Mouse (Mus musculus) ES-Bruce4 (cell line): Measurements from ENCODE around the gene Olfr98. TPM values are rescaled to one million over a fixed set of nuclear protein-coding genes. Genes with fewer than 3 reads are reported as not detected.

Source experiments
- H3K27ac ChIP-seq: 2 replicates; pipeline ENCODE4 v1.5.1; 2012; ENCODE audit warnings: low read length, inconsistent platforms; ENCODE audit not compliant: insufficient read depth
- H3K27me3 ChIP-seq: 2 replicates; pipeline ENCODE4 v1.6.1; 2012; ENCODE audit warnings: mild to moderate bottlenecking, low read length, inconsistent platforms; ENCODE audit not compliant: control insufficient read depth, poor library complexity, insufficient read depth, severe bottlenecking
- H3K36me3 ChIP-seq: 2 replicates; pipeline ENCODE4 v1.6.1; 2012; ENCODE audit warnings: inconsistent platforms, mild to moderate bottlenecking, low read length, moderate library complexity; ENCODE audit not compliant: control insufficient read depth, poor library complexity, insufficient read depth, severe bottlenecking
- H3K4me1 ChIP-seq: one replicate; pipeline ENCODE4 v1.8.1; 2011; ENCODE audit warnings: low read length; ENCODE audit not compliant: control insufficient read depth, insufficient read depth
- H3K4me3 ChIP-seq: 2 replicates; pipeline ENCODE4 v1.5.1; 2011; ENCODE audit warnings: low read depth, mild to moderate bottlenecking, low read length
- H3K9ac ChIP-seq: 2 replicates; pipeline ENCODE4 v1.6.1; 2012; ENCODE audit warnings: low read depth, mild to moderate bottlenecking, inconsistent platforms; ENCODE audit not compliant: poor library complexity, severe bottlenecking
- H3K9me3 ChIP-seq: replicated peaks from 2 replicates; pipeline ENCODE4 v1.6.1; 2012; ENCODE audit warnings: mild to moderate bottlenecking, low read length, inconsistent platforms; ENCODE audit not compliant: control insufficient read depth, poor library complexity, insufficient read depth, severe bottlenecking
- CTCF ChIP-seq: IDR thresholded peaks from one replicate; pipeline ENCODE4 v1.8.1; 2011; ENCODE audit warnings: low read depth, low read length
- EP300 ChIP-seq: IDR thresholded peaks from 2 replicates; pipeline ENCODE4 v1.6.1; 2011; ENCODE audit warnings: low read depth, low read length; ENCODE audit not compliant: insufficient read depth
- POLR2A ChIP-seq: IDR thresholded peaks from one replicate; pipeline ENCODE4 v1.8.1; 2011; ENCODE audit warnings: low read length; ENCODE audit not compliant: insufficient read depth
- polyA plus RNA-seq: library from polyadenylated mRNA; stranded (reverse); fragments of >200 nt; gene quantifications from 2 replicates; pipeline ENCODE4 v1.2.4, GENCODE M21; 2011; ENCODE audit warnings: low read depth; ENCODE audit not compliant: missing spikeins, insufficient read depth, insufficient read length

Olfr98 gene
- polyA plus RNA-seq: not detected in 2 replicates

GRCm38 (mm10) chr17:37263626-37264025, at the start of gene Olfr98:
TSS of gene Olfr98 (minus strand) at chr17:37263749.
- Histone ChIP-seq H3K36me3 (no peaks in the 10 kb centered on the region), H3K9ac (no peak within 1 kb of the TSS), H3K9me3 (no peaks in the 10 kb centered on the region), H3K4me1 (no peaks in the 10 kb centered on the region), H3K4me3 (no peak within 1 kb of the TSS), H3K27ac (no peak within 1 kb of the TSS), H3K27me3 (no peaks in the 10 kb centered on the region)
- TF ChIP-seq POLR2A: no peak

DNA sequence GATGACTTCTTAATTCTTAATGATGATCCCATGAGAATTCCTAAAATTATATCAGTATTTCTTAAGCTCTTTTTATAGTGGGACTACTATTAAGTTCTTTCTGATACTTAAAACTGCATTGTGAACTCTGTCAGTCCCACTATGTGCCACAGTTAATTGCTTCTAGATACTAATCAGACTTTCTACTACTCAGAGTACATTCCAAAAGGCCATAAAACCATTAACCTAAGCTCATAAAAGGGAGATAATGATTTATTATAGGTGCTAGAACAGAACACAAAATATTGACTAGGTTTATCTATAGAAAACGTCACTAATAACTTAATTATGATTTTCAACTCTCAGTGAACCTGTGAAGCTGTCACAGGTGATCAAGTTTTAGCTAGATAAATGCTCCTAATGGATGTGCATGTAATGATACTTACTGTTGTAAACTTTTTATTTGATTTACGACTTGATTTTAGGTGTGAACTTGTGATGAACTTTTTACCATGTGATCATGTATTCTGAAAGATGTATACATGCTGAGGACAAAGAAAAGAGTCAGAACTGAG, 46.7 kb upstream of the Olfr98 start:
- TF ChIP-seq POLR2A (no peak), EP300 (no peak), CTCF (no peak)

GRCm38 (mm10) chr17:37308483-37308882, 44.9 kb upstream of the Olfr98 start:
- Histone ChIP-seq H3K9ac (no peak overlapping the region), H3K27ac (no peak overlapping the region), H3K9me3 (no peaks in the 10 kb centered on the region), H3K4me3 (no peak overlapping the region), H3K4me1 (no peaks in the 10 kb centered on the region), H3K27me3 (no peaks in the 10 kb centered on the region), H3K36me3 (no peaks in the 10 kb centered on the region)
- no peak for TF ChIP-seq EP300
- no peak for TF ChIP-seq POLR2A
- no peak for TF ChIP-seq CTCF

More for the DNA sequence above, 46.7 kb upstream of the Olfr98 start:
- Histone ChIP-seq H3K4me1 (no peaks in the 10 kb centered on the region), H3K9me3 (no peaks in the 10 kb centered on the region), H3K4me3 (no peak overlapping the region), H3K9ac (no peak overlapping the region), H3K36me3 (no peaks in the 10 kb centered on the region), H3K27me3 (no peaks in the 10 kb centered on the region), H3K27ac (no peak overlapping the region)

- no peak within 1 kb of the TSS for H3K4me3 ChIP-seq
- no peak for TF ChIP-seq EP300
- H3K9me3 ChIP-seq: no peaks in the 10 kb centered on the region
- no peak within 1 kb of the TSS for H3K27ac ChIP-seq
- no peaks in the 10 kb centered on the region for H3K36me3 ChIP-seq
- no peaks in the 10 kb centered on the region for H3K27me3 ChIP-seq
- no peak within 1 kb of the TSS for H3K9ac ChIP-seq
- H3K4me1 ChIP-seq: no peaks in the 10 kb centered on the region
These were observed 40.7 kb upstream of the Olfr98 start, which contains the start of gene Olfr101 for GRCm38 (mm10) chr17:37304213-37304612. TSS of gene Olfr101 (minus strand) at chr17:37304313.

DNA sequence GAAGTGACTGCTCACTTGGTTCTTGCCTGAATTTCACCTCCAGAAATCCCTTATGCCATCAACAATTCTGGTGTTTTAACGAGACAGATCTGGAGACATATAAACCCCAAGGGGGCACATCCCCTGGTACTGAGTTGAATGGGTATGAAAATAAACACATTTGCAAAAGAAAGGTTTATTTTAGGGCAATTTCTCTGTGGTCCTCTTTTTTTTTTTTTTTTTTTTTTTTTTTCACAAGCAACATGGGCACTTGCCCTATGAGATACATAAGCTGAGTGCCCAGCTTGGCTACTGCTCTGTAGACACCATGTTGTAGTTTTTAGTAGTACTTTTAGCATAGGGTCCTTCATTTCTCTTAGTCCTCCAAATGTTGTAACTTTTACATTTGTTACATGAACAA, 19.8 kb upstream of the Olfr98 start, which contains the start of gene Olfr99:
Gene Olfr99, minus strand, starts transcription at position 101 of the 400 bp plus-strand sequence.
- H3K27me3 ChIP-seq: no peaks in the 10 kb centered on the region
- H3K36me3 ChIP-seq: no peaks in the 10 kb centered on the region
- no peak within 1 kb of the TSS for H3K9ac ChIP-seq
- no peak within 1 kb of the TSS for H3K4me3 ChIP-seq
- no peak within 1 kb of the TSS for H3K27ac ChIP-seq
- no peaks in the 10 kb centered on the region for H3K4me1 ChIP-seq
- TF ChIP-seq POLR2A (no peak), EP300 (no peak), CTCF (no peak)
- H3K9me3 ChIP-seq: no peaks in the 10 kb centered on the region

GRCm38 (mm10) chr17:37280331-37280730, 16.8 kb upstream of the Olfr98 start:
- H3K27me3 ChIP-seq: no peaks in the 10 kb centered on the region
- TF ChIP-seq POLR2A (no peak), CTCF (no peak), EP300 (no peak)
- H3K4me3 ChIP-seq: no peak overlapping the region

More at GRCm38 (mm10) chr17:37280331-37280730, 16.8 kb upstream of the Olfr98 start:
- H3K9ac ChIP-seq: no peak overlapping the region
- no peaks in the 10 kb centered on the region for H3K9me3 ChIP-seq
- no peaks in the 10 kb centered on the region for H3K36me3 ChIP-seq
- H3K4me1 ChIP-seq: no peaks in the 10 kb centered on the region
- no peak overlapping the region for H3K27ac ChIP-seq
